Mouse (Mus musculus): ENCODE data around the gene 4930435E12Rik. TPM values are rescaled to one million over a fixed set of nuclear protein-coding genes. Genes with fewer than 3 reads are reported as not detected.
"Not testable (repeated sequence)": the region's sequence is repeated elsewhere in the genome, so short reads cannot be mapped to it uniquely, and the experiment has no call there.

Gene 4930435E12Rik
- total RNA-seq (2015): not detected in 2 replicates
- not detected in 2 replicates for total RNA-seq (2017)

GRCm38 (mm10) chr16:38828649-38829048 is at the start of gene 4930435E12Rik:
Gene 4930435E12Rik, minus strand, starts transcription at chr16:38828749.
- ATAC-seq (ENCODE audit: poor library complexity, severe bottlenecking): no peak

- ATAC-seq (ENCODE audit: poor library complexity, severe bottlenecking): no peak
Measured at GRCm38 (mm10) chr16:38874481-38874880, 45.9 kb upstream of the 4930435E12Rik start.

- ATAC-seq (ENCODE audit: poor library complexity, severe bottlenecking): no peak
Measured at GRCm38 (mm10) chr16:38873231-38873630, 44.7 kb upstream of the 4930435E12Rik start.

GRCm38 (mm10) chr16:38864358-38864757 is 35.8 kb upstream of the 4930435E12Rik start:
- no peak for ATAC-seq (ENCODE audit: poor library complexity, severe bottlenecking)

GRCm38 (mm10) chr16:38860548-38860947 is 32.0 kb upstream of the 4930435E12Rik start:
- ATAC-seq (ENCODE audit: poor library complexity, severe bottlenecking): no peak

- ATAC-seq (ENCODE audit: poor library complexity, severe bottlenecking): 0 out of 2 replicates have a peak, but pooled peaks have one; percentile 38
Measured at GRCm38 (mm10) chr16:38858120-38858749, 29.7 kb upstream of the 4930435E12Rik start.

GRCm38 (mm10) chr16:38812521-38812920 is 16.0 kb downstream of the 4930435E12Rik start:
- peak; percentile 88 for ATAC-seq (ENCODE audit: poor library complexity, severe bottlenecking)

- ATAC-seq (ENCODE audit: poor library complexity, severe bottlenecking): no peak
Measured at GRCm38 (mm10) chr16:38810196-38810595, 18.4 kb downstream of the 4930435E12Rik start.

- not testable (repeated sequence) for ATAC-seq (ENCODE audit: poor library complexity, severe bottlenecking)
Measured at GRCm38 (mm10) chr16:38807796-38808195, 20.8 kb downstream of the 4930435E12Rik start.

GRCm38 (mm10) chr16:38800091-38800490 is 28.5 kb downstream of the 4930435E12Rik start, which contains the start of gene Upk1b:
Gene Upk1b, minus strand, starts transcription at chr16:38800328.
- peak; percentile 30; the same call in 1 of the 2 replicates for ATAC-seq (ENCODE audit: poor library complexity, severe bottlenecking)

- no peak for ATAC-seq (ENCODE audit: poor library complexity, severe bottlenecking)
Measured at GRCm38 (mm10) chr16:38798957-38799450, 29.5 kb downstream of the 4930435E12Rik start.

- no peak for ATAC-seq (ENCODE audit: poor library complexity, severe bottlenecking)
Measured at GRCm38 (mm10) chr16:38793120-38793519, 35.4 kb downstream of the 4930435E12Rik start.

GRCm38 (mm10) chr16:38789966-38790365 is 38.6 kb downstream of the 4930435E12Rik start:
- no peak for ATAC-seq (ENCODE audit: poor library complexity, severe bottlenecking)

GRCm38 (mm10) chr16:38789016-38789415 is 39.5 kb downstream of the 4930435E12Rik start:
- ATAC-seq (ENCODE audit: poor library complexity, severe bottlenecking): peak; percentile 72

- ATAC-seq (ENCODE audit: poor library complexity, severe bottlenecking): no peak
Measured at GRCm38 (mm10) chr16:38785301-38785700, 43.2 kb downstream of the 4930435E12Rik start.

GRCm38 (mm10) chr16:38782524-38783067 is 46.0 kb downstream of the 4930435E12Rik start:
- no peak for ATAC-seq (ENCODE audit: poor library complexity, severe bottlenecking)

- no peak for ATAC-seq (ENCODE audit: poor library complexity, severe bottlenecking)
Measured at GRCm38 (mm10) chr16:38781946-38782345, 46.6 kb downstream of the 4930435E12Rik start.

- ATAC-seq (ENCODE audit: poor library complexity, severe bottlenecking): no peak
Measured at GRCm38 (mm10) chr16:38780960-38781572, 47.5 kb downstream of the 4930435E12Rik start.

- ATAC-seq (ENCODE audit: poor library complexity, severe bottlenecking): no peak
Measured at GRCm38 (mm10) chr16:38776342-38776741, 52.2 kb downstream of the 4930435E12Rik start.

- ATAC-seq (ENCODE audit: poor library complexity, severe bottlenecking): no peak
Measured at GRCm38 (mm10) chr16:38774964-38775746, 53.4 kb downstream of the 4930435E12Rik start.
